Mouse (Mus musculus): ENCODE measurements around the gene Megf8. TPM values are rescaled to one million over a fixed set of nuclear protein-coding genes. Genes with fewer than 3 reads are reported as not detected.

Gene Megf8
- polyA plus RNA-seq, 1 experiment from 2014 or later = 5.6 TPM

DNA sequence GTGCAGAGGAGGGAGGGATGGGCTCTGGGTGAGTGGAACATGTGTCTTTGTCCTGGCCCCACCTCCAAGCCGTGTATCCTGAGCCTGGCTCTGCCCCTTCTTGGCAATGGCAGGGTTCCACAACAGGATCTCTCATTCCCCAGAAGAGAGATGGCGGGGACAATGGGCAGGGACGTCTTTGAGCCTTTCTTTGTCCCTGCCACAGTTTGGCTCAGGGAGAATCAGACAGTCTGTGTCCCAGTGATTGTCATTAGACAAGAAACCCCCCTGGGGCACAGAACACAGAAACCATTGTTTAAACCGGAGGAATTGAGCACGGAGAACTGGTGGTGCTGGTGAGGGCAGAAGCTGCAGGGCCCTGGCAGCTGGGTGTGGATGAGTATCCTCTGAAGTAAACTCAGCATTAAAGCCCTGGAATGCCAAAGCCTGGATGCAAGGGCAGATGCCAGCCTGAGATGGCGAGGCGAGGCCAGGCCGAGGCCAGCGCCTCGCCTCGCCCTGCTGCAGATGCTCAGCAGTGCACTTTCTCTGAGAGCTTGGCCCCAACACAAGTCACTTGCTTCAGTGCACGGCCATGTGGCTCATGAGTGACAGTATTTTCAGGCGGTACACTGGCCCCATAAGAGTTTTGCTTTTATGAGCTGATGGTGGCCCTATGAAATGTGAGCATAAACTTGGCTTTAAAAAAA is 49.1 kb downstream of the Megf8 start:
- no peaks in the 10 kb centered on the region for H3K9me3 ChIP-seq (ENCODE audit: low read length)
- H3K36me3 ChIP-seq (ENCODE audit: insufficient read depth, low read length) = peaks cover 6% of the 10 kb centered on the region; the same call in 1 of the 2 replicates
- 49% methylated on average over 13 of the region's 13 CpGs for WGBS
- no peak overlapping the region for H3K27ac ChIP-seq (ENCODE audit: low read length)
- peaks cover 27% of the 10 kb centered on the region; the same call in 1 of the 2 replicates for H3K27me3 ChIP-seq (replicated peaks; ENCODE audit: insufficient read depth, low read length)
- H3K9ac ChIP-seq (replicated peaks; ENCODE audit: low read depth) = no peak overlapping the region
- H3K4me3 ChIP-seq (ENCODE audit: low read depth, low read length) = no peak overlapping the region
- TF ChIP-seq EP300 (IDR thresholded peaks at IDR 0.05) (no peak), CTCF (IDR thresholded peaks at IDR 0.05) (no peak)
- ATAC-seq (no peak), DNase-seq (ENCODE audit: low spot score) (no peak)
- H3K4me2 ChIP-seq (replicated peaks; ENCODE audit: low read depth, low read length) = no peak overlapping the region
- no peaks in the 10 kb centered on the region for H3K4me1 ChIP-seq (ENCODE audit: insufficient read depth, low read depth, low read length)

DNA sequence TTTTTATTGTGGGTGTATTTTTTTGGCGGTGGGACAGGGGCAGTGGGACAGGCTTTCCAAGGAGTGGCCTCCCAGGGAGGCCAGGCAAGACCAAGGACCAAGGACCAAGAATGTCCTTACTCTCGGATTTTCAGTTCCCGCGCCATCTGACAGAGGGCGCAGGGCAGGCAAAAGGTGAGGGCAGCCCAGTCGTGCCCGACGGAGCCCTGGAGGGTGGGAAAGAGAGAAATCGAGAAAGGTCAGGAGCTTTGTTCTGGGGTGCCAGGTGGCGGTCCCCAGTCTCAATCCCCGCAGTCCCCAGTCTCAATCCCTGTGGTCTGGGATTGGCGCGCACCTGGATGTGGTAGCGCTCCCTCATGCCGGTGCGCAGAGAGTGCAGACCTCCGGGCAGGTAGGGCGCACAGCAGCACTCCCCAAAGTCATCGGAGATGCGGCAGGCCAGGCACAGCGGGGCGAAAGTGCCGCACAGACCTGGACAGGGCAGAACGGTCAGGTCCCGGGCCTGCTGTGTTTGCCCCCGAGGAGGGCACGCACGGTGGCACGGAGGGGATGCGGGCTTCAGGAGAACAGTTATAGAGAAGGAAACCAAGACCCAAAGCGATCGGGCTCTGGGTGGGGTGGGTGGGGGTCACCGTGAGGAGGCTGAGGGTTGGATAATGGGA is 50.8 kb downstream of the Megf8 start:
- DNase-seq (ENCODE audit: low spot score) = peak; percentile 39
- no peaks in the 10 kb centered on the region for H3K4me1 ChIP-seq (ENCODE audit: insufficient read depth, low read depth, low read length)
- H3K27ac ChIP-seq (ENCODE audit: low read length) = no peak overlapping the region
- H3K27me3 ChIP-seq (replicated peaks; ENCODE audit: insufficient read depth, low read length) = peaks cover 27% of the 10 kb centered on the region; the same call in 1 of the 2 replicates
- TF ChIP-seq EP300 (IDR thresholded peaks at IDR 0.05) (no peak), CTCF (IDR thresholded peaks at IDR 0.05) (peak; percentile 77)
- ATAC-seq = peak; percentile 30; the same call in 1 of the 2 replicates
- peak overlapping the region; percentile 30 for H3K4me2 ChIP-seq (replicated peaks; ENCODE audit: low read depth, low read length)
- no peak overlapping the region for H3K9ac ChIP-seq (replicated peaks; ENCODE audit: low read depth)
- H3K4me3 ChIP-seq (ENCODE audit: low read depth, low read length) = no peak overlapping the region; the same call in 1 of the 2 replicates
- H3K9me3 ChIP-seq (ENCODE audit: low read length) = no peaks in the 10 kb centered on the region
- 4% methylated on average over 31 of the region's 33 CpGs for WGBS
- H3K36me3 ChIP-seq (ENCODE audit: insufficient read depth, low read length) = peaks cover 6% of the 10 kb centered on the region; the same call in 1 of the 2 replicates

DNA sequence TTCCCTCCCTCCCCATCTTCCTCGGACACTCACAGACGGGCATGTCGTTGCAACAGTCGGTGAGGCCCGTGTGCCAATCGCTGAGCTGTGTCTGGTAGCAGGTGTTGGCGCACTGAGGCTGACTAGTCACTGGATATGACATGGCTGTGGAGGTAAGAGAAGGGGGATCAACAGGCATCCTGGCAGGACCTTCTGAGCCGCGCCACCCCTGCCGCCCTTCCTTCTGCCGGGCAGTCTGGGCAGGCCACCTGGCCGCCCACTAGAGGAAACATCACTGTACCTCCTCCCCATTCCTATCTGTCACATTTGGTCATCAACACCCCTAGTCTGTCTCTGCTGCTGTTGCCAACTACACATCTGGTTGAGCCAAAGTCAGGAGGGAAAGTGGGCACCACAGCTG is 51.4 kb downstream of the Megf8 start:
- Histone ChIP-seq H3K4me2 (replicated peaks; ENCODE audit: low read depth, low read length) (no peak overlapping the region), H3K36me3 (ENCODE audit: insufficient read depth, low read length) (peaks cover 4% of the 10 kb centered on the region; the same call in 1 of the 2 replicates), H3K27me3 (replicated peaks; ENCODE audit: insufficient read depth, low read length) (peaks cover 27% of the 10 kb centered on the region; the same call in 1 of the 2 replicates), H3K9me3 (ENCODE audit: low read length) (no peaks in the 10 kb centered on the region), H3K27ac (ENCODE audit: low read length) (no peak overlapping the region), H3K4me1 (ENCODE audit: insufficient read depth, low read depth, low read length) (no peaks in the 10 kb centered on the region), H3K4me3 (ENCODE audit: low read depth, low read length) (no peak overlapping the region), H3K9ac (replicated peaks; ENCODE audit: low read depth) (no peak overlapping the region)
- ATAC-seq (no peak), DNase-seq (ENCODE audit: low spot score) (no peak)
- 47% methylated on average over 8 of the region's 12 CpGs for WGBS
- no peak for TF ChIP-seq CTCF (IDR thresholded peaks at IDR 0.05)
- no peak for TF ChIP-seq EP300 (IDR thresholded peaks at IDR 0.05)

DNA sequence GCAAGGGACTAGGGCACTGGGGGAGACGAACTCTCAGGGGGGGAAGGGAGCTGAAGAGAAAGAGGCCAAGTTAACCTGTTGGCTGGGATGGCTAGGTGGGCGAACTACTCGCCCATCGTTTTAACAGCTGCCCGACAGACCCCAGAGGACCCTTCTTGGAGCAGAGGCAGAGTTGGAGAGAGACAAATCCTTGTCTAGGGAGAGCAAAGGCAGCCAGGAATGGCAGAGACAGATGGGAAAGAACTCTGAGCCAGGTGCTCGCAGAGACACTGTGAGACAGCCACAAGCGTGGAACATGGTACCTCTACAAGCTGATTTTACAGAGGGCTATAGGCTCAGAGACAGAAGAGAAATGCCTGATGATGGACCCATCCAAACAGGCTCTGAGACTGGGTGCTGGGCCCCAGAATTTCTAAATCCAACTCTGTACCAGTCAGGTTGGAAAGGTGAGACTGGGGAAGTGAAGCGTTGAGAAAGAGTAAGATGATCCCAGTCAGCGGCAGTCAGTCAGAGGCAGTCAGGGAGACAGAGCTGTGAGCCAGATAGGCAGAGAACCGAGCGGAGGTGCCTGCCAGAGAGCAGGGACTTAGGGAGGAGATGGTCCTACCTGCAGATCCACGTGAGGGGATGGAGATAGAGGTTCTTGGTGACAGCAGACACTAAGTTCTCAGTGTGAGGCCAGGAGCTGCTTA is 52.2 kb downstream of the Megf8 start, which contains the start of gene Cnfn:
Gene Cnfn (minus strand): TSS at position 667 of the 692 bp plus-strand sequence.
- Histone ChIP-seq H3K36me3 (ENCODE audit: insufficient read depth, low read length) (no peaks in the 10 kb centered on the region), H3K27ac (ENCODE audit: low read length) (no peak within 1 kb of the TSS), H3K9ac (replicated peaks; ENCODE audit: low read depth) (no peak within 1 kb of the TSS)

DNA sequence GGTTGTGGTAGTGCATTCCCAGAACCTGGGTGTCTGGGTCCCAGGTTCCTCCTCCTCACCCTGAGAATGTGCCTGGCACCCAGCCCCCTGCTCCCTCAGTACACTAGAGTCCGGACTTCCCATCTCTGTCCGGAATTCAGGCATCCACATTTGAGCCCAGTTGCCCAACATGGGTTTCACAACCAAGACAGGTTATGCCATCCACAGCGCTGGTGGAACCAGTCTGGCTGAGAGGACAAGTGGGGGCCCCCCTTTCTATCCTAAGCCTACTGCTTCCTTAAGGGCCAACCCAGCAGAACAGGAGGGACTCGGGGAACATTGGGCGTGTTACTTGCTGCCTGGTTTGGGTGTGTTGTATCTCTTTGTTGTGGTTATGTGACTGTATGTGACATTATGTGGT is 55.5 kb downstream of the Megf8 start:
- Histone ChIP-seq H3K9ac (replicated peaks; ENCODE audit: low read depth) (no peak overlapping the region), H3K9me3 (ENCODE audit: low read length) (no peaks in the 10 kb centered on the region), H3K36me3 (ENCODE audit: insufficient read depth, low read length) (no peaks in the 10 kb centered on the region), H3K4me2 (replicated peaks; ENCODE audit: low read depth, low read length) (no peak overlapping the region), H3K27ac (ENCODE audit: low read length) (no peak overlapping the region), H3K27me3 (replicated peaks; ENCODE audit: insufficient read depth, low read length) (peaks cover 23% of the 10 kb centered on the region; the same call in 1 of the 2 replicates), H3K4me1 (ENCODE audit: insufficient read depth, low read depth, low read length) (0 out of 2 replicates have a peak, but pooled peaks cover 3% of the 10 kb centered on the region), H3K4me3 (ENCODE audit: low read depth, low read length) (no peak overlapping the region)
- peak; percentile 59 for ATAC-seq
- WGBS = 57% methylated on average over 5 of the region's 5 CpGs
- TF ChIP-seq EP300 (IDR thresholded peaks at IDR 0.05) (peak; percentile 47; the same call in 1 of the 2 replicates), CTCF (IDR thresholded peaks at IDR 0.05) (no peak)
- peak; percentile 69 for DNase-seq (ENCODE audit: low spot score)

More for the DNA sequence above, 52.2 kb downstream of the Megf8 start, which contains the start of gene Cnfn:
- no peak for DNase-seq (ENCODE audit: low spot score)
- H3K9me3 ChIP-seq (ENCODE audit: low read length) = no peaks in the 10 kb centered on the region
- no peaks in the 10 kb centered on the region for H3K4me1 ChIP-seq (ENCODE audit: insufficient read depth, low read depth, low read length)
- H3K4me2 ChIP-seq (replicated peaks; ENCODE audit: low read depth, low read length) = no peak within 1 kb of the TSS
- no peak for ATAC-seq
- TF ChIP-seq CTCF (IDR thresholded peaks at IDR 0.05) (no peak), EP300 (IDR thresholded peaks at IDR 0.05) (no peak)
- peaks cover 27% of the 10 kb centered on the region; the same call in 1 of the 2 replicates for H3K27me3 ChIP-seq (replicated peaks; ENCODE audit: insufficient read depth, low read length)
- 48% methylated on average over 12 of the region's 12 CpGs for WGBS
- no peak within 1 kb of the TSS for H3K4me3 ChIP-seq (ENCODE audit: low read depth, low read length)

Data from lung, postnatal 0 days (tissue).